Mouse (Mus musculus) forelimb bud, embryonic 11.5 days (tissue): ENCODE data around the gene Lix1.

Source experiments
- DNase-seq: peaks from one replicate; pipeline ENCODE4 v3.0.0-alpha.2; 2012; ENCODE audit warnings: low read depth, low spot score

Gene Lix1

DNA sequence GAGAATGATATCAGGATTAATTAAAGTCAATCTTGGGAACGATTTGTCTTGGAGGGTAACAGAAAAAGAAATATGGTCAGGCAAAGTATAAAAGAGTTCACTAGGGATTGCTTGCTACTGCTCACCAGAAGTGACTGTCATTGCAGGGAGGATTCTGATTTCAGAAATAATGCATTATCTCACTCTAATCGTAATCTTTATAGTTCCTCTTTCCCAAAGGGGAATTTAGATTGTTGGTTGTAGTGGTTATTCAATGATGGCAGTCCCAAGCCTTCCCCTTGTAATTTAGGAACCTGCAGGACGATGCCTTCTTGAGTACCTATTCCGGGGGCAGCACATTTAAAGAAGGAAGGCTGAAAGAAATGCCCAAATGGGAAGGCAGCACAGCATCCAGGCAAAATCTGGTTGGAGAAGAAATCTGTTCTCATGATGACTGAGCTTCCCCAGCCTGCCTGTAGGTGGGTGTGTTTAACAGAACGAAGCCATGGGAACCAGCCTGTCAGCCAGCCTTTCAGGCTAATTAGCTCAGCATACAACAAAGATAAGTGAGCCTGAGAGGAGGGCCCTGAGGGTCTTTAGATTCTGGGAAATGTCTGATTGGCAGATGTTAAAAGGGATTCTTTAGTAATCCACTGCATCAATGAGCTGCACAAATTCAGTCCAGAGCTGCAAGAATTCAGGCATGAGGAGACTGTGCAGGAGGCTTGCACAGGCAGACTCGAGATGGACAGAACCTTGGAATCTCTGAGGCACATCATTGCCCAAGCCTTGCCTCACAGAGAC is at the start of gene Lix1:
Lix1 (plus strand) TSS at position 451 of the 783 bp plus-strand sequence.
- DNase-seq = peak; percentile 89

DNA sequence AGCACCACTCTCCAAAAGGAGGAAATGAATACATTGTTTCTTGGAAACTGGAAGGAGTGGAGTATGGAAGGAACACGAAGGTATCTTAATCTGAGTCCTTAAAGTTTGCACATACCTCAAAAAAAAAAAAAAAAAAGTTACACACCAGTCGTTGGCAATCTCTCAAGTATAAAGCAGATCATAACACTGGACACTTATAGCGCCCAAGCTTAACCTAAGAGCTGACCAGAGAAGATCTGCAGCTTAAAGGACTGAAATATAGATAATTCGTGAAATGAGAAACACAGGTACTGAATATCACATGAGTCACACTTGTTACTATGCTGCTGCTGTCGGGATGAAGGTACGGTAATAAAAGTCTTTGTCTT is 28.9 kb upstream of the Lix1 start:
- no peak for DNase-seq

DNA sequence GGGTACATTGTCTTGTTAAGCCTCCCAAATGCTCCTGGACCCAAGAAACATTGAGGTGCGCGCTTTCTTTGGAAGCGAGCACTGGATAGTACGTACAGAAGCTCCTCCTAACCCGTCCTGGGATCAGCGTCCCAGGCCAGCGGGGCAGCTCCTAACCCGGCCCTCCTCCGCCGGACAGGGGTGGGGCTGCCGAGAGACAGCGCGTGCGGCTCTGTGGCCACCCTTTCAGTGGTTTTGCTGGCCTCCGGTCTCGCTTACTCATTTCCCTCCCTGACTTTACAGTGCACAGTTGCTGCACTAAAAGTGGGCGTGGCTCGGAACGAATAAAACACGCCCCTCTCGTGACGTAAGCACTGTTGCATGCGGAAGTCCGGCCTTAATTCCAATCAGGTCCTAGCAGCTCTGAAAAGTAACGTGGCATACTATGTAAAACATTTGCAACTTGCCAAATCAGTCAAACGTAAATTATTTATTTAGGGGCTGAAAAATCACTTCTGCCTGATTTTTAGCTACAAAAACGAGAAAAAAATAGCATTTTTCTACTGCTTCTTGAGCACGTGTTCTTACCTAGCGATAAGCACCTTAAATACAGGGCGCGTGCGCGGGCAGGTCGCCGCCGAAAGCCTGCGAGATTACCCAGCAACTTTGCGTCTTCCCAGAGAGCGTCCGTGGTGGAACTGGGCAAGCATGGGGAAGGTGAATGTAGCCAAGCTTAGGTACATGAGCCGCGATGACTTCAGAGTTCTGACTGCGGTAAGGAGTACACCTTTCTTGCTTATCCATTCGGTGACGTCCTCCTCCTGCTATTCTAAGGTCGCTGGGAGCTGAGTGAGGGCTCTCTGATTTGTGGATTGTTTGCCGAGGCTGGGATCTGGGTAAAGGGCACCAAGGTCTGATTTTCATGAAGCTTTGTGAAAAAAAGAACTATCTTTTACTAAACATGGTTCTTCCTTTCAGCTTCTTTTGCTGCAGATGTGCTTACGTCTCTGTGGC is 28.3 kb upstream of the Lix1 start, which contains the start of gene Riok2:
Riok2 (plus strand) TSS at position 392 of the 993 bp plus-strand sequence.
- peak; percentile 98 for DNase-seq

DNA sequence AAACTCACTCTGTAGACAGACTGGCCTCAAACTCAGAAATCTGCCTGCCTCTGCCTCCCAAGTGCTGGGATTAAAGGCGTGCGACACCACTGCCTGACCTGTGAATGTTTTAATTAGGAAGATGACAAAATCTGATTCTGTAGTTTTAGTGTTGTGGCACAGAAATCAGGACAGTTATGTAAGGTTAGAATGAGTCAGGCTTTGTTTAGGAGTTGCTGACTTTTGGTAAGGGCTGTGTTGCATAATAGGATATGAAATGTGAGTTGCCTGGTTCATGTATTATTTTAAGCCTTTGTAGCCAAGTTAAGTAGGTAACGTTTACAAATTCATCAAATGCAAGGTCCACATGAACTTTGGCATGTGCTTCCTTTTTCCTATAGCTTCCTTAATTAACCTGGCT is 26.9 kb upstream of the Lix1 start:
- DNase-seq = no peak

DNA sequence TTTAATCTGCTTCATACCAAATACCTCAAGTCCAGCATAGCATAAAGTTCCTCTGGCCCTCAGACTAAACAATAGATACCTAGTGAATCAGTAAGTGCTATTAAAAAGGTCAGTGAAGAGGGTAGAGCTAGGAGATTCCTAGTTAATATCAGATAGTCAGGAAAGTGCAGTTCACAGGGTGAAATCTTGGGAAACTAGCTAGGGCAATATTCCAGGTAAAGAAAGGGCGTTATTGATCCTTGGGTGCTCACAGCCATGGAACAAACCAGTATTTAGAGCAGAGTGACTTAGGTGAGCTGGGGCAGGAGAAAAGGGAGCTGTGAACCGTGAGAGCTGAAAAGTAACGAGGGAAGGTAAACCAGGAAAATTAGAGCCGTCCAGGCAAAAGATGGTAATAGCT is 18.8 kb upstream of the Lix1 start:
- no peak for DNase-seq

DNA sequence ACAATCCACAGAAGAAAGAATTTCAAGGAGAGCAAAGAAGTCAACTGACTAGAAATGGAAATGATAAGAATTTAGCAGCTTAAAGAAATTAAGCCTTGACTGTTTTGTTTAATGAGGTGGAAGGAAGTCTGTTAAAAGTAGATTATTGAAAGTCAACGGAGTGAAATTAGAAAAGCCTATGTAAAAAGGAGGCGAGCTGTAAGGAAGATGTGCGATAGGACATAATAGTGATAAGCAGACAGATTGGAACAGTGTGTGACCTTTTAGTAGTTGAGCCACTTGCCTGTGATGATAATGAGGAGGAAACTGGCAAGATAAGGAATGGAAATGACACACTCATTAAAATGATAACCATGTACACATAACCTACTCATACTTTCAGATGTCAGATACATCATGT is 18.0 kb upstream of the Lix1 start:
- no peak for DNase-seq

DNA sequence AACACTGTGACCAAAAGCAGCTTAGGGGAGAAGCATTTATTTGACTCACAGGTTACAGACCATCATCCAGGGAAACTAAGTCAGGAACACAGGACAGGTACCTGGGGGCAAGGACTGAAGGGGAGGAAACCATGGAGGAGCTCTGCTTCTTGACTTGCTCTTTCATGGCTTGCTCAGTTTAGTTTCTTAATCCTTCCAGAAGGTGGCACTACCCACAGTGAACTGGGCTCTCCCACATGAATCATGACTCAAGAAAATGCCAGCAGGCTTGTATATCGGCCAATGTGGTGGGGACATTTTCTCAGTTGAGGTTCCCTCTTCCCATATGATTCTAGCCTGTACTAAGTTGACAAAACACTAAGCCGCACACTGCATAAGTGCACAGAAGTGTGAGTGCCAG is 16.4 kb upstream of the Lix1 start:
- no peak for DNase-seq

DNA sequence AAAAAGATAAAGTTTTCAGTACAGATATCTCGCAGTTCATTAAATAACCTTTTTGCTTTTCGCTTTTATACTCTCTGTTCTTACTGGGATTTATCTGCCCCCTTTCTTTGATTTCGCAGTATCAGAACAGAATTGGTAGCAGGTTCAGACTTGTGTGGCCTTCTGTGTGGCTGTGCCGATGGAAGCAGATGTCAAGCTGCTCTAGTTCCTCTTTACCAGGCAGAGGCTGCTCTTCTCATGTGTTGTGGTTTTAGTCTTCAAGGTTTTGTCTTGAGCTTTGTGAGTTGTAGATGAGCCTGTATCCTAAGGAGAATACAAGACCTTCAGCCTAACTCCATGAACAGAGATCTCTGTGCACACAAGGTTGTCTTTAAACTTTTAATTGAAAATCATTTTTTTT is 10.6 kb upstream of the Lix1 start:
- no peak for DNase-seq

DNA sequence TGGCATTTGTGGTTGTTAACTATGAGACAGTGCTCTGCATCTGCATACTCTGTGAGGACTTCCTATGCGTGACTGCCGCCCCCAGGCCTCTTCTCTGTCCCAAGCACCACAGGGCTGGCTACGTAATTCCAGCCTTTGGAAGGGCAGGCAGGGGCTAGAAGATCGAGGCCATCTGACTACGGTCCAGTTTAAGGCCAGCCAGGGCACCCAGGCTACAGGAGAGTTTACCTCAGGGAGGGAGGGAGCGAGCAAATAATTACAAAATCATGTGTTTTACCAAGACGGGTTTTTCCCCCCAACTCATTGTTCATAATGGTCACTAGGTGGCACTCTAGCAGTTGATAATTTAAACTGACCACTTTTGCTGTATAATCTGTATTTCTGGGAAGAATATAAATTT is 9.6 kb upstream of the Lix1 start:
- DNase-seq = no peak

DNA sequence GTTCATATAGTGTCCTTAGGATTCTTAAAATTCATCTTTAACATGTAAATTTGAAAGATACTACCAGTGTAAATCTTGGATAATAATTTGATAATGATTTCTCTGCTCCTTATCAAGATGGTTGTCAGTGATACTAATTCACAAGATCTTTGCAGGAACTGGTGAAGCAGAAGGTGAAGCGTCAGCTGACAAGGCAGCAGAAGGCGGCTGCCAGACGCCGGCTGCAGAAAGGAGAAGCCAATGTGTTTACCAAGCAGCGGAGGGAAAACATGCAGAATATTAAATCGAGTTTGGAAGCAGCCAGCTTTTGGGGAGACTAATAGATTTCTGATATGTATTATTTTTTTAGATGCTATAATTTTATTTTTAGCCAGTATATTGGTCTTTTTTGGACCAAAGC is 9.2 kb upstream of the Lix1 start:
- no peak for DNase-seq

DNA sequence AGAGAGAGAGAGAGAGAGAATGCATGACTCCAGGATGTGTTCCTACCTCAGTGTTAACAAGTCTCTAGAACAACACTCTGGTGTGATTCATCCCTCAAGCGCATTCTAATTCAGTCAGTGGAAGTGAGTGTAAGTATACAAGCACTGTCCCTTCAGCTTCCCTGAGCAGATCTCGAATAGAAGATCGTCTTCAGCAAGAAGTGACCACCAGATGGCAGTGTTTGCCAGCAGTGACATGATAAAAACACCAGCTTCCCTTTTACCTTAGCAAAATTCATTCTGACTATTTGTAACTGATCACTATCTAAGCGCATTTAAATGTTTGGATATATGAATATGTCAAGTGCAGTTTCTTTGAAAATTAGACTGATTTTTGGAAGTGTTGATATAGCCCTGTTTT is 8.1 kb upstream of the Lix1 start:
- DNase-seq = peak; percentile 84

DNA sequence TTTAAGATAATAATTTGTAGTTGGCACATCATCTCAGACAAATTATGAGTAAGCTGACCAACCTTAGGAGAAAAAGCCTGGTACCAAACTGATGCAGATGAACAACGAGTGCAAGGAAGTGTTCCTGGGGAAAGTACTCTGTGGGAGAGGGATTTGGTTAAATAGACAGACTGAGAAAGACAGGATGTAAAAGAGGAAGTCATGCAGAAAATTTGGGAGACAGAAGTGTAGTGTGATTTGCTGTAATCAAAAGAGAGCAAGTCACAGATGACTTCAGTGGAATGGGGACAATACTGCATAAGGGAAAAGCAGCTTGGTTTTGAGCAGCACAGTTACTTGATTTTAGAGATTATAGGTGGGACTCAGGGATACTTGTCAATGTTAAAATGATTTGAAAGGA is 5.6 kb upstream of the Lix1 start:
- DNase-seq = no peak

DNA sequence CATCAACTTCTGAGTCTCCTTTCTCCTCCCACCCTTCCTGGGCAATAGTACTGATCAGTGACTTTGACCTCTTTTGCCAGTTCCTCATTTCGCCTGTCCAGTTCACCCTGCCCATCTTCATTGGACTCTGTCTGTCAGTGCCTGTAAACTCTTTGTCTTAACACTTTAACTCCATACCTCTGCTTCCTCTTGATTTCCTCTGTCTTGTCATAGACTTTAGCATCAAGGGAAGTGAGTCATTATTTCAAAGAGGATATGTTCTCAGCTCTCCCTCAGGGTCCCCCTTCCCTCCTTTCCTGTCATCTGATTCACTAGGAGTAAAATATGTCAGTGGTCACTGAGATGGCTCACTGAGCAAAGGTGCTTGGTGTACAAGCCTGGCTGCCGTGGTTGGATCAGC is 3.8 kb upstream of the Lix1 start:
- no peak for DNase-seq

DNA sequence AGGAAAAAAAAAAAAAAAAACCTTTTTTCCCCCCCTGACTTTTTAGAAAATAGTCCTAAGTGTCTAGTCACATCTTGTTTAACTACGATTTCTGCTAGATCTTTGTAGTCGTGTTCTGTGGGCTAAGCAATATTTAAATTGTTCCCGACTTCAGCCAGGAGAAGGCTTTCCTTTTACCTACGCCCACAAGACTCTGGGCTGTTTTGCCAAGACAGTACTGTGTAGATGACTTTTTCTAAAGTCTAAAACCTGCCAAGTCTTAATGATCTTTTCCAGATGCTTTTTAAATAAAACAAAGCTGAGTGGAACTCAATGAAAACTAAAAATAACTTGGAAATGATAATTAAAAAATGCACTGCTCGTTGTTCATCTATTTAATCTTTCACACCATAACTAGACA is 566 bp downstream of the Lix1 start:
- DNase-seq = no peak

DNA sequence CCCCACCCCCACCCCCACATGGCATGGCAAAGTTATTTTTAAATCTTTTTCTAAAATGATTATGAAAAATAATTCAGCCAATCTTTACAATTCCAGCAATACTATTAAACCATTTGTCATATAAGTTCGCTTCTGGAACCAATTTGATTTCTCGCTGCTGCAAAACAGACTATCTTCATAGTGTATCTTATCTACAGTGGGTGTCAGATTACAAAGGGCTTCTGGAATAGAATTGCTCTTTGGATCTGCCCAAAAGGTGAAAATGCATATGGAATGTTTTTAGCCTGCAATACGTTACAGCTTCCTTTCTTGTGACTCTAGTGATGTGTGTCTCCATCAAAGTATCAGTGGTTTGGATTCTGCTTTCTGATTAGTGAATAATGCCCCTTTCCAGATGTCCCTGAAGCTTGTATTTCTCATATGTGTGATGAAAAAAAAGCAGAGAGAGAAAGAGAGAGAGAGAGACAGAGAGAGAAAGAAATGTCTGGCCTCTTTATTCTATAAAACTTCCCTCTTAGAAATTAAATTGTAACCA is 1.2 kb downstream of the Lix1 start:
- no peak for DNase-seq

DNA sequence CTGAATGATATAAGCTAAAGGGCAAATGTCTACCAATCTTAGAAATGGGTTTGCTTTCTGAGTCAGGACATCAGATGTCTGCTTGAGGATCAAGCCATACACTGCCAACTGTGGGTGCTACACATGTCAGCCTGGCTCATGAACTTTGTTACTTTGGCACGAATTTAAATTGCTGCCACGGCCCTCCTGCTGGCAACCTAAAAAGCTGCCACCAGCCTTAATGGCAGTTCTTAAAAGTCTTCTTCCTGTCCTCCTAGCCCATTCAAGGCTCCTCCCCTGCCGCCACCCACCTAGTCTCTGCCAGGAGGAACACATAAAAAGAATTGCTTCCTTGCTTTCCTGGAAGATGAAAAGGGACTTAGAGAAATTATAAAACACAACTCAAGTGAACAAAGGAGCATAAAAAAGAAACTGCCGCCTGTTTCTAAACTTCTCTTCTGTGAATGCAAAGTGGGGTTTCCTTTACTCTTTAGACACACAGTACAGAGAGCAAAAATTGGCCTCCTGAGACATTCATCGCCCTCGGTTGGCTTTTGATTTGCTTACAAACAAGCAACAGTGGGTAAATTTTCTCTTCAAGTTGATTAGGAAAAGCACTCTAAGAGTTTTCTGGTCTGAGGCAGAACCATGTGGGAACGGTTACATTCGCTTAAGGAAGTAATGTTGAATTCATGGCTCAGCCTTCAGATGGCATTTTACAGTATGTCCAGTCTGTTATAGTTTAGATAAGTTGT is 2.5 kb downstream of the Lix1 start:
- DNase-seq = peak; percentile 64

DNA sequence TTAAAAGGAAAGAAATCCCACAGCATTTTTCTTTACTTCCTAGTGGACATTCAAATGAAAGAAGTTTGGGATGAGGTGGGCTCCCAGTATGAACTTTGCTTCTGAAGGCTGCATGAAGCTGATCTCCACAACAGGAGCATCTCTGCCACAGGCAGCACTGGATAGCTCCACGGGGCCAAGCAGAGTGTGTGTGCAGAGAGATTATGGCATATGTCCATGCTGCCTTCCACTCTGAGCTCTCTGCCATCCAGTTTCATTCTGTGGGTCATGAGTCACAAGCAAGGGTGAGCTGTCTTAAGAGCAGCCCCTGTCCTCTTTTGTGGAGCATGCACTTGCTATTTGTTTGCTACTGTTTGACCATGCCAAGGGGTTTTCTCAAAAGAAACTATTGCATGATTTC is 3.1 kb downstream of the Lix1 start:
- DNase-seq = no peak

DNA sequence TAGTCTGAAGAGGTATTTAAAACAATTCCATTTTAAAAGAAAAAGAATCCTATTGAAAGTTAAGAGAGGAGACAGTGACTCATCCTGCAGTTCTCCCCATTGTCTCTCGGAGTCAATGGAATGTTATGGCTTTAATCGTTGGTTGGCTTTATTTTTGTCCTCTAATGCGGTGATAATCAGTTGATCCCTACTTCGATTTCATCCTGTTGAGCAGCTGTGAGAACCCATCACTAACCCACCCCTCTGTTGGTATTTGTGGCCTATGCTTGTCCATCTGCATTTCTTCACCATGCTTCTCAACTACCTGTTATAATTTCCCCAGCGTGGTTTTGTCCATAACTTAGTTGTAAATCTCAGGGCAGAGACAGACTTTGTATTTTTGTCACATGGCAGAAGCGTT is 5.7 kb downstream of the Lix1 start:
- DNase-seq = no peak

DNA sequence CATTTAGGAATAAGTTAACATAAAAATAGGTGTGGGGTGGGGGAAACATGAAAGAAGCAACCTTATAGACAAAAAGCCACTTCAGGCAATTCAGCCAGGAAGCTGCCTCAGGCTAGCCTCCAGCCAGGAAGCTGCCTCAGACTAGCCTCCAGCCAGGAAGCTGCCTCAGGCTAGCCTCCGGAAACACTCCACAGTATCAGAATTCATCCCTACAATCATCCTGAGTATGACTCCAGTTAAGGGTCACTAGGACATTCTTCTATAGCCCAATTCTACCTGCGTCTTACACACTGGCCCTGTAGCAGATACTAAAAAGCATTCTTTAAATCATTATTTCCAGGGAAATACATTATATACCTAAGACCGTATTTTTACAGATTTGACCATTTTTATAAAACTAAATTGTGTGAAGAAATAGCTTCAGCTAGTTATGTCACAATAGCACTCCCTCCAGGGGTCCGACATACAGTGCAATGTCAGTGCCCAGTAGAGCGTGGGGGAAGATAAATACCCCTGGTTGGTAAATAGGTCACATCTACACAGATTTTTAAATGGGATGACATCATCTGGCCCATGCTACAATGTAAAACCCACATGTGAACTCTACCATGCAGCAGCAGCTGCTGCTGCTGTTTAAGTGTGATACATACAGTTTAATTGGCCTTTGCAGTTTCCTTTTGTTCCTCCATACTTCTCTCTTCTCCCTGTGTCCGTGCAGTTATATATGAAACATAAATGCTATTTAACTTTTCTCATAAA is 6.4 kb downstream of the Lix1 start:
- no peak for DNase-seq

DNA sequence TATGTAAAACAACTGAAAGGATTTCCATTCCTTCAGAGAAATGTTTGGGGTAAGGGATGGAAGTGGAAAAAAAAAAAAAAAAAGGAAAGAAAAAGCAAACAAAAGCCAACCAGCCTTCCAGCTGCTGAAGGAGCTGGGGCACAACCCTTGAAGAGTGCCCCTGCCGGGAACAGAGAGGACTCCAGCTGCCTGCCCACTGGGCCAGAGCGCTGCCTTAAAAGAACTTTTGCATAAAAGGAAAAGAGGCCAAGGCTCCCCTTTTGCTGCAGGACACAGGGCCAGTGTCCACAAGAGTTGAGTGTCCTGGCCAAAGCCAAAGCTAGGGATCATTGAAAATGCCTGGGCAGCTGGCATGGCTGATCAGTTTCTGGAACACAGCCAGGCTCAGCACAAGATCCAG is 7.1 kb downstream of the Lix1 start:
- DNase-seq = peak; percentile 57

DNA sequence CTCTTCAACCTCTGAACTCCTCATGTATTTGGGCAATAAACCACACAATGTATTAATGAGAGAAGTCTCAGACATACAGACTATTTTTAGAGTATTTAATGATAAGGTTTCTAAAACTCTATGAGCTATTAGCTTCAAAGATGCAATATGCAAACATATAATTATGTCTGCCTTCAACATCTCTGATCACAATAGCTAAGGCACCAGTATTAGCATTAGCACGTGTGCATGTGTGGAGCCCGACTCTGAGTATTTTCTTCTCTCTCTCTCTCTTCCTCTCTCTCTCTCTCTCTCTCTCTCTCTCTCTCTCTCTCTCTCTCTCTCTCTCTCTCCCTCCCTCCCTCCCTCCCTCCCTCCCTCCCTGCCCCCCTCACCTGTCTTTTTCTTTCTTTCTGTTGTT is 9.0 kb downstream of the Lix1 start:
- no peak for DNase-seq
